Mouse (Mus musculus): ENCODE measurements around the gene Gm49403. TPM values are rescaled to one million over a fixed set of nuclear protein-coding genes. Genes with fewer than 3 reads are reported as not detected.

Gm49403 gene
- total RNA-seq, 2 experiments from 2014 or later = not detected

DNA sequence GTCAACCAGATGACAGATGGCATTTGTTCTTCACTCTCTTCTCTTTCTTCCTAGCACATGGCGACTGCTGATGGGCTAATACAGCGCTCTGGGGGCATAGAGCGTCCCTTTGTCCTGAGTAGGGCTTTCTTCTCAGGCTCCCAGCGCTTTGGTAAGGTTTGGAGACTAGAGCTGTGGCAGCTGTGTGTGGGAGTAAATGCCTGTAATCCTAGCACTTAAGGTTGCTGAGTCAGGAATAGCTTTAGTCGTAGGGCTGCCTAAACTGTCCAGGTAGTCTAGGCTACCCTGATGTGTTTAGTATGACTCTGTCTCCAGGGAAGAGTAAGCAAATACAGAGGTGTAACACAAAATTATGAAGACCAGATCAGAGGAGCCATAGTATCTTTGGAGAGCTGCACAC, 28.1 kb downstream of the Gm49403 start:
- DNase-seq = no peak

DNA sequence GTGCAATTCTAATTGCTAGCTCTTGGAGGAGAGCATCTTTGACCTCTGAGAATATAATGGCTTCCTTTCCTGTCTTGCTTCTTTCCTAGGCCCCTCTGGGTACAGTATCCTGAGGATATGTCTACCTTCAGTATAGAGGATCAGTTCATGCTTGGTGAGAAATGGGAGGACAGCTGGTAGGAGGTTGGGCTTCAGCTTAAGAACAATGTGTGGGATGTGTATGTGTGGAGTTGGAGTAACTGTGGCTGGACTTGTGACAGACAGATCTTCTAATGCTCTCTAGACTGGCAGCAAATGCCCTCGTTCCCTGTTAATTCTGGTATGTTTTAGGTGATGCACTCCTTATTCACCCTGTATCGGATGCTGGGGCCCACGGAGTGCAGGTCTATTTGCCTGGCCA, 30.5 kb downstream of the Gm49403 start:
- DNase-seq = no peak

DNA sequence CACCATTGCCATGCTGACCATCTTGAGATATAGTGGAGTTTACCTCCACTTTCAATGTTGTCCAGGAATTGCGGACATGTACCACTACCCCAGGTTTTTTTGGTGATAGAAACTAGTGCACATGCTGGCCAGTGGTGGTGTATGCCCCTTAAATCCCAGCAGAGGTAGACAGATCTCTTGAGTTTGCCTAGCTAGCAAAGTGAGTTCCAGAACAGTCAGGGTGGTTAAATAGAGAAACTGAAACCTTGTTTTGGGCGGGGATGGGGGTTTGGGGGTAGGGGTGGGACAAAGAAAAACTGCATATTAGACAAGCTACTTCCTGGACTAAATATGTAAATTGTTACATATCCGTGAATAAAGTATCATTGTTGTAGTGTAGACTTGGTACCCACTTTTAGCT, 35.3 kb downstream of the Gm49403 start:
- no peak for DNase-seq

DNA sequence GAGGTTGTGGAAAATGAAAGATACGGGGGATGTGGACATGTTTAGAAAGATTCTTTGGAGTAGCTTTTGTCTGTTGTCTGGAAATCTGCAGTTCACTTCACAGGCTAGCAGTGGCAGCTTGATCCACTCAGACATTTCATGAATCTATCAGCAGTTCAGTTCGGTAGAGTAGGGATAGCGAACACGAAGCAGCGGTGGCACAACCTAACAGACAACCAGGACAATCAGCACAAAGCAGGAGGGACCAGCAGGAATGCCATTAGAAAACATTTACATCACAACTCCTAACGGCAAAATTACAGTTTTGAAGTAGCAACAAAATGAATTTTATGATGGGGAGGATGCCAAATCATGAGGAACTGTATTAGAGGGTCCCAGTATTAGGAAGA, 35.9 kb downstream of the Gm49403 start:
- DNase-seq = no peak

DNA sequence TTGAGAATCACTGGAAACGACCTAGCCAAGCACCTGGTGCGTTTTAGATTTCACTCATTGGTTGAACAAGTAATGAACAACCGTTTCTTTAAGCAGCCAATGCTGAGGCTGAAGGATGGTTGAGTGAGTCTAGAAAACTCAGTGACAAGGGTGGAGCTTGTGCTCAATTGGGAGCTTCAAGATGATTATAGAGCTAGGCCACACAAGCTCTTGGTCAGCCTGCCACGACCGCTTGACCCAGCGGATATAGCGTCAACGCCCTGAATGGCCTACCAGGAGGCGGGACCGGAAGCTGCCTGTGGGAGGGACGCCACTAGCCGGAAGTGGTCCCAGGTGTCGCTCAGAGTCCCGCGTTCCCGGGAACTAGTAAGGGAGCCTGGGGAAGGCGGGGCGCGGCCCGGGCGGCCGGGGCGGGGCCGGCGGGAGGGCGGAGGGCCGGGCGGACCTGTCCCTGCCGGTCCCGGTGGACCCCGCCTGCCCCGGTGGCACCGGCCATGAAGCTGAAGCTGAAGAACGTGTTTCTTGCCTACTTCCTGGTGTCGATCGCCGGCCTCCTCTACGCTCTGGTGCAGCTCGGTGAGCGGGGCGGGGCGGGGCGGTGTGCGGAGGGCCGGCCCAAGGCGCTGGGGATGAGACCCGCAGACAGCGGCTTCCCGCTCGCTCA, 36.5 kb downstream of the Gm49403 start, which contains the start of gene B3gat3:
Gene B3gat3 (plus strand): TSS at position 302 of the 664 bp plus-strand sequence.
- DNase-seq = peak; percentile 97

DNA sequence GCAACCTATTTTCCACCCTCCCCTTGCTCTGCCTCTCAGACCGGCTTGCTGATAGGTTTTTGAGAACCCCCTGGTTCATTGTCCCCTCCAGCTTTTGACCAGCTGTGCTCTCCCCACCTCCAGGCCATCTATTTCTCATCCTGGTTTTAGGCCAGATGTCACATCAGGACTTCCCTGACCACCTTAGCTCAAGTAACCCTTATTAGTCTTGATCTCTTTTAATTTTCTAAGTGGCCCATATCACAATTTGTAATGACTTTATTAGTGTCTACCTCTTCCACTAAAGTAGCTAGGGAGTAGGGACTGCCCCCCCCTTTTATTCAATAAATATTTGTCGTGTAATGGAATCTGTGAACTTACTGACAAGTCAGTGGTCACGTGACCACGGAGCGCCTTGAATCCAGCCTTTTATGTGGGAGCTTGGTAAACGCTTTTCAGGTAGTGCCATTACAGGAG, 37.1 kb downstream of the Gm49403 start:
- peak; percentile 50 for DNase-seq

DNA sequence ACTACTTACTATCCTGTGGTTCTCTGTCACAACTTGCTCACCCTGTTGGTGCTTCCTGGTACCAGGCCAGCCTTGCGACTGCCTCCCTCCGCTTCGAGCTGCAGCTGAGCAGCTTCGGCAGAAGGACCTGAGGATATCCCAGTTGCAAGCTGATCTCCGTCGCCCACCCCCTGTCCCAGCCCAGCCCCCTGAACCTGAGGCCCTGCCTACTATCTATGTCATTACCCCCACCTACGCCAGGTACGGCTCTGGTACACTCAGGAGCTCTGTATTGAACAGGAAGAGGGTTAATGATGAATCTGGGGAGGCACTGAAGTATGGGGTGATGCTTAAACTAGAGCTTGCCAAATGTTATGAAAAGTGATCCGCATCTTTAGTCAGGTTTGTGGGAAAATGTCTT, 38.0 kb downstream of the Gm49403 start:
- DNase-seq = peak; percentile 38

DNA sequence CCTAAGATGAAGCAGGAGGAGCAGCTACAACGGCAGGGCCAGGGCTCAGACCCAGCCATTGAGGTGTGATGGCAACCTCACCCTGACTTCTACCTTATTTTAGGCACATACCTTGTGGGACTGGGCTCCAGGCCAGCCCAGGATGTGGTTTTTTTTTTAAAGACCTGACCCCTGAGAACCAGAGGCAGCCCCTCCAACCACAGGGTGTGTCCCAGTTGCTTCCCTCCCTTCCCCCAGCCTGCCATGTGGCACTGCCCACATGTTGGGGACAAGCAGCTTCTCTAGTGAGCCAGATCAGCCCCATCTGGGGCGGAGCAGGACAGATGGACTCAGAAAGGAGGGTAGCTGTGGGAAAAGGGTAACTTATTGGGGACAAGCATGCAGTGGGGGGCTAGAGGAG, 43.0 kb downstream of the Gm49403 start:
- no peak for DNase-seq

DNA sequence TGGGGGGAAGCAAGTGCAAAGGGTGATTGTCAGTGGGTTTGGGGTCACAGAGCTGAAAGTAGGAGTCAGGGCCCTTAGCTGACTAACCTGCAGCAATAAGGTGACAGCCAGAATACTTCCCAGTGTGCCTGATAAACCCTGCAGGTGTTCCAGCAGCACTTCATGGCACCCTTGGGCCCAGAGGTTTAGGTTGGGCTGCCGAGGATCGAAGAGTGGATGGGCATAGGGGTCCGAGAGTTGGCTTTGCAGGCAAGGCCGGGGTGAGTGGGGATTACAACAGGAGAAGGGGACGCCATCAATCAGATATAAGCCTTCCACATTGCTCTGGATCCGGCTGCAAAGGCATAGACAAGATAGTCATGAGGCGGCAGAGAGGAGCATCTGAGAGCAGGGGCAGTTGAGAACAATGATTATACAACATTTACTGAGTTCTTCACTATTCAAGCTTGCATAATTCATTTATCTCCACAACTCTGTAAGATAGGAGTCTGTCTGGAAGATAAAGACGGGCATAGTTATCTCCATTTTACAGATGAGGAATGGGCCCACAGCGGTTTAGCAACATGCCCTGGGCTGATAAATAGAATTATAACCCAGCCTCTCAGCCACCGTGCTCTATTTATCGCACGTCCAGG, 44.3 kb downstream of the Gm49403 start:
- DNase-seq = no peak

DNA sequence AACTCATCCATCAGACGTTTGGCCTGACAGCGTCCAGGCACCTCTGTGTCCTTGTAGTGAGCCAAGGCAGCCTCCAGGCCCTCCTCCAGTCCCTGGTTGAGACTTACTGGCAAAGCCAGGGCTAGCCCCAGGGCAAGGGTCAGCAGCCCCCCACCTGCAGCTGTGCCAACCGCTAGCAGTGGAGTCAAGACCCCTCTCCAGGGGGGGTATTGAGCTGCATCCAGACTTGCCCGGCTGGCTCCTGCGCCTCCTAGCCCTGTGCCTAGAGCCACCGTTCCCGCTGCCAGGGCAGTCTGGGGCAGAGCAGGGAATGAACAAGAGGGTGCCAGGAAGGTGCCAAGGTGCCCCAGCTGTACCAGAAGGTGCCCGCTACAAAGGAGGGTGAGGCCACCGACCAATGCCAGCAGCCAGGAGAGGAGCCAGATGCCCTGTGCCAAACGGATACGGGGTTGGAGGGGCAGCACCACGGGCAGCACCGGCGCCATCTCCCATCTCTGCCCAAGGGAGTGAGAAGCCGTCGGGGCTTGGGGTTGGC, 45.0 kb downstream of the Gm49403 start:
- no peak for DNase-seq

DNA sequence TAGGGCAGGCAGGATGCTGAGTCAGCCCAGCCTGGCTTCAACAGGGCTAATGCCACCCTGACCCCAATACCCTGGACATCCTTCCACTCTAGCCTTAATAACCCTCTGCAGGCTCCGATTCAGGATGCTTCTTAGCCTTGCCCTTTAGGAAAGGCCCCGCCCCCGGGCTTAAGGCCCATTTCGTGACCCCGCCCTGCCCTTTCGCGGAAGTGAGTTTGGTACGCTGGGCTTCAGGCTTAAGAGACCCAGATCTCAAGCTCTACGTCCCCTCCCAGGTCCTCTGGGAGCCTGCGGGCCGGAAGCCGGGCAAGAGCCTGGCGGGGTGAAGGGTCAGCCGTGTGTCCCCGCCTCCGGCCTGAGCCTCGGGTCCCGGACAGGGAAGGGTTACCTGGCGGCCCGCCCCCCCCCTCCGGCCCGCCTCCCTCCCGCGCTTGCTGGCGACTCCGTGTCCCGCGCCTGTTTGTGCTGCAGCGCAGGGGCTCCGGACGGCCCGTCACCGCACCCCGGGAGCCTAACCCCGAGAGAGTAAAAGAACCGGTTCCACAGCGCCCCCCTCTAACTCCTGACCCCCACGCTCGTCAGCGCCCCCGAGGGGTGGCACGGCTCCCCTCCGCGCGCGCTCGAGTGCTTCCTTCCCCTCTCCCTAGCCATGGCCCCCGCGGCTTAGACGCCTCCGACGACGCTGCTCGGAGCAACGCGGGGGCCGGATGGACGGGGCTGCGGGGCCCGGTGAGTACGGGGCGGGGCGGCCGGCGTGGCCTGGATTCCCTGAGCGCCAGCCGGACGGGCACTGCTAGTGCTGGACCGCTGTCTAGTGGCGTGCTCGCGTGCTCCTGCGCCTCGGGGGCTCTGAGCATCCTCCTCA, 45.7 kb downstream of the Gm49403 start, which contains the start of the genes Rom1 and Eml3:
Gene Rom1 (minus strand): TSS at position 133 of the 865 bp plus-strand sequence.
Gene Eml3 (plus strand): TSS at position 329 of the 865 bp plus-strand sequence.
- peak; percentile 94 for DNase-seq

DNA sequence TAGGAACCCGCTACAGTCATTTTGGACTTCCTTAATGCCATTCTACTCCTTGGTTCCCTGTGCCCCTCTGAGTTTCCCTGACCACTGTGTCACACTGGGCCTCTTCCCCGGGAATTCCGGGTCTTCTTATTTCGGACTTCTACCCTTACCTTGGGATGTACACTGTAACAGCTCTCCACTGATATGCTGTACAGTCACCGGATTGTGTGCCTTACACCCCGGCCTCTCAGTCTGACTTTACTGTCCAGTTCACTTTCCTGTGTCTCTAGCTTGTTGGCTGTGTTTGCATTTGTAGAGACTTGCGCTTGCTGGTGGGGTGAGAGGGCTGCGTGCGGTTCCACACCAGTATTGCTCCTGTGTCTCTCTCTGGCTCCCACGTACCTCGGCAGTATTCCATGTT, 46.4 kb downstream of the Gm49403 start:
- DNase-seq = no peak

DNA sequence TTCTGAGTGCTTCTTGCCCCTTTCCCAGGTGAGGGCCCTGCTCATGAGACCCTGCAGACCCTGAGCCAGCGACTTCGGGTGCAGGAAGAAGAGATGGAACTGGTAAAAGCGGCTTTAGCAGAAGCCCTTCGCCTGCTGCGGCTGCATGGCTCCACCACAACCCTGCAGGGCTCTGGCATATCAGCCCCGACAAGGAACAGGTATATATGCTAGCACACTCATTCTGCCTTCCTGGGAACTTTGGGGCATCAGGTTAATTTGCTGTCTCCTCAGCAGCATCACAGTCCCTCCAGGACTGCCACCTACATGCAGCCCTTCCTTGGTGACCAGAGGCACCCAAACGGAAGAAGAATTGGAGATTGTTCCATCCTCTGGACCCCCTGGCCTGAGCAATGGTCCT, 47.0 kb downstream of the Gm49403 start:
- no peak for DNase-seq

DNA sequence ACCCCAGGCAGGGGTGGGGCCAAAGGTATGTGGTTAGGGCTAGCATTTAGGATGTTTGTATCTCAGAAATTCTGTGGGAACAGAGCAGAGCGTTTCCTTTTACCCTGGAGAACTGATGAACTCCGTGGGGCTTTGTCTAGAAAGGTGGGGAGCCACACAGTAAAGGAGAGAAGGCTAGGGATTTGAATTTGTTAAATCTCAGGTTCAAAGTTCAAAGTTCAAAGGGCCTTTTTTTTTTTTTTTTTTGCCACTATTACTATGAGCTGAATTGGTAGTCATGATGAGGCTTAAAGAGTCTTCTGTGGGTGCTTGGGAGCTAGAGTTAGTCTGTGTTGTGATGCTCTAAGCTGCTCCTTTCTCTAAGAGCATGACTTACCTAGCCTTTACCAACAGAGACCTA, 53.0 kb downstream of the Gm49403 start:
- DNase-seq = no peak

Small RNAs within 50 kb of the gene (microRNA-seq; reads per million reads assigned to microRNA genes)
- gene Mir5136 = not detected

Other genes with a start within 250 kb of the Gm49403 start
- 1 to 10 TPM; 2.1 to 2.5 TPM for gene Chrm1, start 220.1 kb upstream of the Gm49403 start, total RNA-seq (2021)
- 100 to 1,000 TPM in 1 of 2 experiments, 10 to 100 TPM in 1; 97.4 to 178 TPM for gene Slc3a2, start 160.6 kb upstream of the Gm49403 start, total RNA-seq (2021)
- gene Wdr74, start 148.1 kb upstream of the Gm49403 start, total RNA-seq (2021) = 10 to 100 TPM; 51.1 to 58.8 TPM
- 1 to 10 TPM; 1.3 to 3.1 TPM for gene 1700092M07Rik, start 143.2 kb upstream of the Gm49403 start, total RNA-seq (2021)
- 10 to 100 TPM; 73.8 to 75.8 TPM for gene Stx5a, start 142.5 kb upstream of the Gm49403 start, total RNA-seq (2021)
- 100 to 1,000 TPM in 1 of 2 experiments, 10 to 100 TPM in 1; 88.6 to 107 TPM for gene Nxf1, start 126.9 kb upstream of the Gm49403 start, total RNA-seq (2021)
- gene Tmem223, start 112.9 kb upstream of the Gm49403 start, total RNA-seq (2021) = 100 to 1,000 TPM; 101 to 127 TPM
- gene Tmem179b, start 109.5 kb upstream of the Gm49403 start, total RNA-seq (2021) = 10 to 100 TPM; 48.6 to 50.0 TPM
- 10 to 100 TPM; 12.4 to 19.5 TPM for gene Taf6l, start 97.5 kb upstream of the Gm49403 start, total RNA-seq (2021)
- gene Polr2g, start 85.4 kb upstream of the Gm49403 start, total RNA-seq (2021) = 10 to 100 TPM; 81.3 to 90.4 TPM
- 1 to 10 TPM; 2.0 to 2.3 TPM for gene Zbtb3, start 81.4 kb upstream of the Gm49403 start, total RNA-seq (2021)
- gene Ttc9c, start 64.6 kb upstream of the Gm49403 start, total RNA-seq (2021) = 10 to 100 TPM; 25.7 to 30.7 TPM
- gene Hnrnpul2, start 63.9 kb upstream of the Gm49403 start, total RNA-seq (2021) = 10 to 100 TPM; 58.0 to 62.7 TPM
- gene AC129217.1, start 54.2 kb upstream of the Gm49403 start, total RNA-seq (2021) = not detected
- gene Bscl2, start 46.5 kb upstream of the Gm49403 start, total RNA-seq (2021) = 100 to 1,000 TPM; 157 to 160 TPM
- gene Gng3, start 44.7 kb upstream of the Gm49403 start, total RNA-seq (2021) = 1 to 10 TPM; 5.8 to 9.8 TPM
- gene Lrrn4cl, start 33.2 kb upstream of the Gm49403 start, total RNA-seq (2021) = 1 to 10 TPM; 5.5 to 6.1 TPM
- gene Ubxn1, start 12.4 kb upstream of the Gm49403 start, total RNA-seq (2021) = 100 to 1,000 TPM; 193 to 217 TPM
- gene Uqcc3, start 3.0 kb upstream of the Gm49403 start, total RNA-seq (2021) = 10 to 100 TPM; 69.1 to 79.0 TPM
- gene Lbhd1, start 198 bp upstream of the Gm49403 start, total RNA-seq (2021) = 10 to 100 TPM in 1 of 2 experiments, 1 to 10 TPM in 1; 7.4 to 10.7 TPM
- gene 1810009A15Rik, start 4.9 kb downstream of the Gm49403 start, total RNA-seq (2021) = 10 to 100 TPM; 31.5 to 31.9 TPM
- not detected for gene Gm49416, start 5.0 kb downstream of the Gm49403 start, total RNA-seq (2021)
- gene Ints5, start 9.1 kb downstream of the Gm49403 start, total RNA-seq (2021) = 10 to 100 TPM; 23.7 to 25.2 TPM
- gene Ganab, start 14.1 kb downstream of the Gm49403 start, total RNA-seq (2021) = 100 to 1,000 TPM; 142 to 150 TPM
- 10 to 100 TPM; 55.1 to 59.3 TPM for gene B3gat3, start 36.4 kb downstream of the Gm49403 start, total RNA-seq (2021)
- 10 to 100 TPM; 17.4 to 24.0 TPM for gene Rom1, start 45.4 kb downstream of the Gm49403 start, total RNA-seq (2021)
- gene Eml3, start 45.6 kb downstream of the Gm49403 start, total RNA-seq (2021) = 10 to 100 TPM; 43.6 to 53.3 TPM
- gene Mta2, start 57.9 kb downstream of the Gm49403 start, total RNA-seq (2021) = 100 to 1,000 TPM in 1 of 2 experiments, 10 to 100 TPM in 1; 94.8 to 111 TPM
- gene Tut1, start 69.9 kb downstream of the Gm49403 start, total RNA-seq (2021) = 10 to 100 TPM; 17.4 to 19.3 TPM
- 100 to 1,000 TPM; 355 to 407 TPM for gene Eef1g, start 83.1 kb downstream of the Gm49403 start, total RNA-seq (2021)
- 100 to 1,000 TPM; 146 to 184 TPM for gene Ahnak, start 105.4 kb downstream of the Gm49403 start, total RNA-seq (2021)
- 1 to 10 TPM in 1 of 2 experiments, not detected in 1; 3.9 TPM for gene Scgb1a1, start 204.0 kb downstream of the Gm49403 start, total RNA-seq (2021)

Data from adrenal gland, postnatal 10 days (tissue).